Mouse (Mus musculus) ES-Bruce4 (cell line): ENCODE measurements around the gene Erp44. TPM values are rescaled to one million over a fixed set of nuclear protein-coding genes. Genes with fewer than 3 reads are reported as not detected.

ENCODE experiments used
- H3K27ac ChIP-seq: 2 replicates; pipeline ENCODE4 v1.5.1; 2012; ENCODE audit warnings: low read length, inconsistent platforms; ENCODE audit not compliant: insufficient read depth
- H3K27me3 ChIP-seq: 2 replicates; pipeline ENCODE4 v1.6.1; 2012; ENCODE audit warnings: mild to moderate bottlenecking, low read length, inconsistent platforms; ENCODE audit not compliant: control insufficient read depth, poor library complexity, insufficient read depth, severe bottlenecking
- H3K36me3 ChIP-seq: 2 replicates; pipeline ENCODE4 v1.6.1; 2012; ENCODE audit warnings: inconsistent platforms, mild to moderate bottlenecking, low read length, moderate library complexity; ENCODE audit not compliant: control insufficient read depth, poor library complexity, insufficient read depth, severe bottlenecking
- H3K4me1 ChIP-seq: one replicate; pipeline ENCODE4 v1.8.1; 2011; ENCODE audit warnings: low read length; ENCODE audit not compliant: control insufficient read depth, insufficient read depth
- H3K4me3 ChIP-seq: 2 replicates; pipeline ENCODE4 v1.5.1; 2011; ENCODE audit warnings: low read depth, mild to moderate bottlenecking, low read length
- H3K9ac ChIP-seq: 2 replicates; pipeline ENCODE4 v1.6.1; 2012; ENCODE audit warnings: low read depth, mild to moderate bottlenecking, inconsistent platforms; ENCODE audit not compliant: poor library complexity, severe bottlenecking
- H3K9me3 ChIP-seq: replicated peaks from 2 replicates; pipeline ENCODE4 v1.6.1; 2012; ENCODE audit warnings: mild to moderate bottlenecking, low read length, inconsistent platforms; ENCODE audit not compliant: control insufficient read depth, poor library complexity, insufficient read depth, severe bottlenecking
- CTCF ChIP-seq: IDR thresholded peaks from one replicate; pipeline ENCODE4 v1.8.1; 2011; ENCODE audit warnings: low read depth, low read length
- EP300 ChIP-seq: IDR thresholded peaks from 2 replicates; pipeline ENCODE4 v1.6.1; 2011; ENCODE audit warnings: low read depth, low read length; ENCODE audit not compliant: insufficient read depth
- POLR2A ChIP-seq: IDR thresholded peaks from one replicate; pipeline ENCODE4 v1.8.1; 2011; ENCODE audit warnings: low read length; ENCODE audit not compliant: insufficient read depth
- polyA plus RNA-seq: library from polyadenylated mRNA; stranded (reverse); fragments of >200 nt; gene quantifications from 2 replicates; pipeline ENCODE4 v1.2.4, GENCODE M21; 2011; ENCODE audit warnings: low read depth; ENCODE audit not compliant: missing spikeins, insufficient read depth, insufficient read length

Erp44 gene
- polyA plus RNA-seq, 1 experiment: 67.6 TPM

- Histone ChIP-seq H3K4me3 (no peak overlapping the region), H3K27me3 (no peaks in the 10 kb centered on the region; the same call in 1 of the 2 replicates), H3K36me3 (no peaks in the 10 kb centered on the region)
Observed at GRCm38 (mm10) chr4:48273119-48273829, 6.1 kb downstream of the Erp44 start.

DNA sequence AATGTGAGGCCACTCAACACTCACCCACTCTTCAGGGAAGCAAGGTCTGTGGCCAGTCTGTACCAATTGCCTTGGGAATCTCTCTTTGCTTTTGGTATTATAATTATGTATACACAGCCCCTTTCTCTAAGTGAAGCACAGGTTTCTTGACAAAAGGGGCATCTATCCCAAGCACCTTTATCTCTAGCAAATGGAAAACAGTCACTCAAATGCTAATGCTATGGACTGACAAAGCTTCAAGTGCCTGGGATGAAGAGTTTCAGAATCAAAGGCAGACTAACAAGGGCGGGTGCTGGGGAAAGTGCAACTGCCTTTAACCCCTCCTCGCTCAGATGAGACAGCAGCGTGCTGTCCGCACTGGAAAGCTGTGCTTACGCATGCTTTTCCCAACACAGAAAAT is 7.5 kb downstream of the Erp44 start:
- H3K9ac ChIP-seq: no peak overlapping the region
- no peaks in the 10 kb centered on the region for H3K9me3 ChIP-seq
- H3K27me3 ChIP-seq: no peaks in the 10 kb centered on the region; the same call in 1 of the 2 replicates
- no peak overlapping the region for H3K4me3 ChIP-seq
- TF ChIP-seq POLR2A: no peak
- TF ChIP-seq EP300: 0 out of 2 replicates have a peak, but pooled peaks have one; percentile 36
- H3K4me1 ChIP-seq: no peaks in the 10 kb centered on the region
- H3K27ac ChIP-seq: no peak overlapping the region
- no peaks in the 10 kb centered on the region for H3K36me3 ChIP-seq

More at GRCm38 (mm10) chr4:48273119-48273829, 6.1 kb downstream of the Erp44 start:
- Histone ChIP-seq H3K4me1 (no peaks in the 10 kb centered on the region), H3K9ac (no peak overlapping the region), H3K27ac (no peak overlapping the region), H3K9me3 (no peaks in the 10 kb centered on the region)
- TF ChIP-seq CTCF: no peak
- TF ChIP-seq POLR2A: no peak
- no peak for TF ChIP-seq EP300

- Histone ChIP-seq H3K4me1 (no peaks in the 10 kb centered on the region), H3K27ac (no peak overlapping the region), H3K9me3 (no peaks in the 10 kb centered on the region), H3K36me3 (no peaks in the 10 kb centered on the region), H3K4me3 (no peak overlapping the region), H3K27me3 (no peaks in the 10 kb centered on the region; the same call in 1 of the 2 replicates), H3K9ac (no peak overlapping the region)
- TF ChIP-seq EP300: no peak
- TF ChIP-seq POLR2A: no peak
- no peak for TF ChIP-seq CTCF
Observed at GRCm38 (mm10) chr4:48270532-48270931, 8.8 kb downstream of the Erp44 start.

- H3K36me3 ChIP-seq: no peaks in the 10 kb centered on the region
- no peak overlapping the region for H3K27ac ChIP-seq
- H3K9ac ChIP-seq: no peak overlapping the region
- H3K4me1 ChIP-seq: no peaks in the 10 kb centered on the region
- TF ChIP-seq EP300 (no peak), POLR2A (no peak), CTCF (no peak)
- no peak overlapping the region for H3K4me3 ChIP-seq
- no peaks in the 10 kb centered on the region; the same call in 1 of the 2 replicates for H3K27me3 ChIP-seq
- H3K9me3 ChIP-seq: no peaks in the 10 kb centered on the region
Observed at GRCm38 (mm10) chr4:48268127-48268526, 11.2 kb downstream of the Erp44 start.

- H3K27ac ChIP-seq: no peak overlapping the region
- no peaks in the 10 kb centered on the region for H3K36me3 ChIP-seq
- no peak overlapping the region for H3K9ac ChIP-seq
- no peaks in the 10 kb centered on the region for H3K4me1 ChIP-seq
- no peaks in the 10 kb centered on the region for H3K9me3 ChIP-seq
- H3K27me3 ChIP-seq: no peaks in the 10 kb centered on the region; the same call in 1 of the 2 replicates
- TF ChIP-seq POLR2A (no peak), EP300 (no peak), CTCF (no peak)
- no peak overlapping the region for H3K4me3 ChIP-seq
Observed at GRCm38 (mm10) chr4:48267683-48268082, 11.7 kb downstream of the Erp44 start.

GRCm38 (mm10) chr4:48258045-48258444 is 21.3 kb downstream of the Erp44 start:
- Histone ChIP-seq H3K9ac (no peak overlapping the region), H3K9me3 (no peaks in the 10 kb centered on the region), H3K4me1 (no peaks in the 10 kb centered on the region), H3K36me3 (no peaks in the 10 kb centered on the region), H3K27me3 (no peaks in the 10 kb centered on the region), H3K4me3 (no peak overlapping the region), H3K27ac (no peak overlapping the region)
- no peak for TF ChIP-seq EP300
- no peak for TF ChIP-seq CTCF
- TF ChIP-seq POLR2A: no peak
